Mouse (Mus musculus): Measurements from ENCODE around the gene Atf1. TPM values are rescaled to one million over a fixed set of nuclear protein-coding genes. Genes with fewer than 3 reads are reported as not detected.

Gene Atf1
- polyA plus RNA-seq (2014; fragmentation: Illumina TruSeq; extraction: RNeasy Lipid Tissue Mini Kit (QIAGEN cat#74804); ENCODE audit: insufficient read depth, low read depth, low replicate concordance): 21.8 TPM

DNA sequence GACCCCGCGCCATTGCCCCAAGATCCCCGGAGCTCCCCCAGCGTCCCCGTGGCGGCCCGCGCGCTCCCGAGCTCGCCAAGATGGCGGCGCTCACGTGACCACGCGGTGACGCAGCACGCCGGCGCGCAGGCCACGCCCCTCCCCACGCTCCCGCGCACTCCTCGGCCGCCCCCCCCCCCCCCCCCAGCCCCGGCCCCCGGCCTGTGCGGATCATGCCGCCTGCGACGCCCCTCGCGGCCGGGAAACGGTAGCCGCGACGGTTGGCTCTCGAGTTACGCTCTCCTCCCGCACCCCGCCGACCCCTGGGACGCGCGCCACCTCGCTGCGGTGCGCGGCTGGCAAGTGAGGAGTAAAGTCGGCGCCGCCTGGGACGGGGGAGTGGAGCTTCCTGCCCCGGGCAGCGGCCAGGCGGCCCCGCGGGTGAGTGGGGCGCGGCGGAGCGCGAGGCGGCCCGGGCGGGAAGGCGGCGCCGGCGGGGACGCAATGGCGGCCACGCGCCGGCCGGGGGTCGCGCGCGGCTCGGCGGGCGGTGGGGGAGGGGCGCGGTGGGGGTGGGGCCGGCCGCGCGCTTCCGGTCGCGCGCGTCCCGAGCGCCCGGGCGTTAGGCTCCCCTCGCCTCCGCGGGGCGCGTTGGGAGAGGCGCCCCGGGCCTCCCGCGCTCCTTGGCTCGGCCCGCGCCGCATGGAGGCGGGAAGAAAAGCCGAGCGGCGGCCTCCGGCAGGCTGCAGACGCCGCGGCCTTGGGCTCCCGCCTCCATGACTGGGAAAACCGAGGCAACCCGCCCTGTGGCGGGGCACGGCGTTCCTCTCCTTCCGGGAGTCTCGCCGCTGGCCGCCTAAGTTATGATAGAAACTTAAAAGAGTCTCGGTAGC is at the start of gene Atf1:
TSS of gene Atf1 (plus strand) at position 157 of the 872 bp plus-strand sequence.

DNA sequence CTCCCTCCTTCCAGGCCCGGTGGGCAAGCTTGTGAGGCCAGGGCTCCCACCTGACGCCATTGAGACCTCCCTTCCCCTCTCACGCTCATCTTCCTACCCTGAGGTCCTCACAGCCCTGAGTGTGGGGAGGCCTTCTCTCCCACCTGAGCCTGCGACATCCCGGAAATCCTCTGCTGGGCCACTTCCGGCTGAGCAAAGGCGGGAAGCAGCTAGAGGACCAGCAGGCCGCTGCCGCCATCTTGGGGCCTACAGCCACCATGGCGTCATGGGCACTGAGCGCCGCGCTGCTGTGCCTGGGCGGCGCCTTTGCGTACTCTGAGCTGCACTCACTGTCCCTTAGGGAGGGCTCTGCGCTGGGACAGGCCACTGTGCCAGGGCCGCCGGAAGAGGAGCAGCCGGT is 53.0 kb downstream of the Atf1 start, which contains the start of gene Tmprss12:
TSS of gene Tmprss12 (plus strand) at position 212 of the 400 bp plus-strand sequence.

DNA sequence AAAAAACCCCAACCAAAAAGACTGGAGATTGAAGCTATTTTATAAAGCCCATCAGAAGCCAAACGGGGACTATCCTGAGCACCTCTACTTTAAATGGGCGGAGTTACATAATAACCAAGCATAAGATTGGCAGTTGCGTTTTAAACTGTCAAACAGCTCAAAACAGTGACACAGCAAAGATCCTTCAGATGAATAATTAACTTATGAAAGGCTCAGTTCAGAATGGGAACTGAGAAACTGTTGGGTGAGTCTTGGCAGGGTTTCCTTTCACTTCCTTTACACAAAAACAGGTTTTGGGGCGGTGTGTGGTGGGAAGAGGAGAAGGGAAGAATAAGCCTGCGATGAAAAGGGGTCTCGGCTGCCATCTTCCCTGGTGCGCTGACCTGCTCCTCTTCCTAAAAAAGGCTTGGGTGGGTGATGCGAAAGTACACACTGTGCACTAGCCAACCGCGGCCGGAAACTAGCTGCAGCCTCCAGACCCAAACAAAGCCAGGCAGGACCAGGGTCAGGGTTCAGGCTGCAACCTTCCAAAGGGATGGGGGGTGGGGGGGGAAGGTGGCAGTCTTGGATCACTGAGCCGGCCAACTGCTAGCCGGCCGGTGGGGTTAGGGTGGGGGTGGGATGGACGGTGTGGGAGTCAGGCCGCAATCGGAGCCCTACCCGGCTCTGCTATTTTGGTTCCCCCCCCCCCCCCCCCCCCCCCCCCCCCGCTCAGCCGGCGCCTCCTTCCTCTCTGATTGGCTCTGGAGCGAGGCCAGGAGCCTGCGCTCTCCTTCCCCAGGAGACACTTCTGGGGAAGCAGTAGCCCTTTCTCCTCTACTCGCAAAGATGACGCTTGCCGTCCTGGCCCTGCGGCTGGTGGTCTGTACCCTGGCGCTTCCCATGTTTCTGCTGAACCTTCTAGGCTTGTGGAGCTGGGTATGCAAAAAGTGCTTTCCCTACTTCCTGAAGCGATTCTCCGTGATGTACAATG is 76.7 kb downstream of the Atf1 start, which contains the start of gene Mettl7a1:
TSS of gene Mettl7a1 (plus strand) at position 122 of the 973 bp plus-strand sequence.

Other genes with a start within 250 kb of the Atf1 start
- 4.1 TPM for gene Dip2b, start 189.2 kb upstream of the Atf1 start, polyA plus RNA-seq (2014; fragmentation: Illumina TruSeq; extraction: RNeasy Lipid Tissue Mini Kit (QIAGEN cat#74804); ENCODE audit: insufficient read depth, low read depth, low replicate concordance)
- gene Tmprss12, start 53.0 kb downstream of the Atf1 start, polyA plus RNA-seq (2014; fragmentation: Illumina TruSeq; extraction: RNeasy Lipid Tissue Mini Kit (QIAGEN cat#74804); ENCODE audit: insufficient read depth, low read depth, low replicate concordance): not detected
- 538 TPM for gene Mettl7a1, start 76.3 kb downstream of the Atf1 start, polyA plus RNA-seq (2014; fragmentation: Illumina TruSeq; extraction: RNeasy Lipid Tissue Mini Kit (QIAGEN cat#74804); ENCODE audit: insufficient read depth, low read depth, low replicate concordance)
- gene Mettl7a3, start 107.1 kb downstream of the Atf1 start, polyA plus RNA-seq (2014; fragmentation: Illumina TruSeq; extraction: RNeasy Lipid Tissue Mini Kit (QIAGEN cat#74804); ENCODE audit: insufficient read depth, low read depth, low replicate concordance): 0.63 TPM
- not detected for gene Methig1, start 125.3 kb downstream of the Atf1 start, polyA plus RNA-seq (2014; fragmentation: Illumina TruSeq; extraction: RNeasy Lipid Tissue Mini Kit (QIAGEN cat#74804); ENCODE audit: insufficient read depth, low read depth, low replicate concordance)
- 0.19 TPM for gene Mettl7a2, start 125.4 kb downstream of the Atf1 start, polyA plus RNA-seq (2014; fragmentation: Illumina TruSeq; extraction: RNeasy Lipid Tissue Mini Kit (QIAGEN cat#74804); ENCODE audit: insufficient read depth, low read depth, low replicate concordance)
- not detected for gene Higd1c, start 136.7 kb downstream of the Atf1 start, polyA plus RNA-seq (2014; fragmentation: Illumina TruSeq; extraction: RNeasy Lipid Tissue Mini Kit (QIAGEN cat#74804); ENCODE audit: insufficient read depth, low read depth, low replicate concordance)
- not detected for gene Gm5475, start 194.3 kb downstream of the Atf1 start, polyA plus RNA-seq (2014; fragmentation: Illumina TruSeq; extraction: RNeasy Lipid Tissue Mini Kit (QIAGEN cat#74804); ENCODE audit: insufficient read depth, low read depth, low replicate concordance)
- 18.1 TPM for gene Slc11a2, start 197.3 kb downstream of the Atf1 start, polyA plus RNA-seq (2014; fragmentation: Illumina TruSeq; extraction: RNeasy Lipid Tissue Mini Kit (QIAGEN cat#74804); ENCODE audit: insufficient read depth, low read depth, low replicate concordance)
- gene Letmd1, start 241.2 kb downstream of the Atf1 start, polyA plus RNA-seq (2014; fragmentation: Illumina TruSeq; extraction: RNeasy Lipid Tissue Mini Kit (QIAGEN cat#74804); ENCODE audit: insufficient read depth, low read depth, low replicate concordance): 14.9 TPM

Data from lung, adult 10 weeks (tissue).